Mouse (Mus musculus): ENCODE results near the gene Flii. TPM values are rescaled to one million over a fixed set of nuclear protein-coding genes. Genes with fewer than 3 reads are reported as not detected.

The Flii gene
- polyA plus RNA-seq, 1 experiment from 2014 or later = 75.4 TPM

DNA sequence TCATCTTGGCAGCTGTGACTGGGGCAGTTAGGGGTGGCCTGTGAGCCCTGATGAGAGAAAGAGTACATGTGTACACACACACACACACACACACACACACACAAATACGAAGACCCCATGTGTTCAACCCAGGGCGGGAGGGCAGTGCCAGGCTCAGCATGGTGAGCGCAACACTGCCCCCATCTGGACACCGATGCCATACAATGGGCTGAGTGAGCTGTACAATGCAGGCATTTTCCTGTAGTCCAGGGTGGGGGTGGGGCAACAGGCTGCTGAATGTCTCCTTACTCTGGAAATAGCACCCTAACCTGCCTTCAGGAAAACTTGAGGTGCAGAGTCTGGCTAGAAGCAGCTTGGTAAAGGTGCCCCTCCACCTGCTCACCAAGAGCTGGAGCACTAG lies 23.9 kb downstream of the Flii start:
- Histone ChIP-seq H3K4me1 (peaks cover 52% of the 10 kb centered on the region), H3K4me2 (no peak overlapping the region), H3K36me3 (peaks cover 55% of the 10 kb centered on the region), H3K9ac (no peak overlapping the region), H3K9me3 (no peaks in the 10 kb centered on the region), H3K27me3 (replicated peaks) (no peaks in the 10 kb centered on the region), H3K27ac (replicated peaks) (no peak overlapping the region), H3K4me3 (no peak overlapping the region)
- ATAC-seq (ENCODE audit: extremely low read depth, insufficient number of reproducible peaks, low FRiP score, low TSS enrichment) = no peak
- WGBS = 40% methylated on average over 4 of the region's 4 CpGs

DNA sequence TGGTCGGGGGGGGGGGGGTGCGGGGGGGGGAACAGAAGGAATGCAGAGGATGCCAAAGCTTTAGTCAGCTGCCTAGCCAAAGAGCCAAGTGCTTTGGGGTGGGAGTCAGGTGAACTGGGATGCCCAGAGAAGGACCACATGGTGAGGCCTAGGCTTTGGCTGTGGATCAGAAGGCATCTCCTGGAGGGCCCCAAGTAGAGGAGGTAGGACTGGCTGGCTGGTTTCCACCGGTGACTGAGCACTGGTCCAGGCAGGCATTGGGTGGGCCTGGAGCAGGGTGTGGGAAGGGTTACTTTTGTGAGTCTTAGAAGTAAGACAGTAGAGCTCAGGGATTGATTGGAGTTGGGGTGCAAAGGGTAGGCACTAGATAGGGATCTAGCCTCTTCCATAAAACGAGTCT lies 25.5 kb downstream of the Flii start:
- Histone ChIP-seq H3K27me3 (replicated peaks) (no peaks in the 10 kb centered on the region), H3K36me3 (peaks cover 40% of the 10 kb centered on the region), H3K9me3 (no peaks in the 10 kb centered on the region), H3K27ac (replicated peaks) (no peak overlapping the region), H3K4me2 (no peak overlapping the region), H3K4me3 (no peak overlapping the region), H3K9ac (no peak overlapping the region), H3K4me1 (peaks cover 41% of the 10 kb centered on the region)
- WGBS = 67% methylated on average over 4 of the region's 4 CpGs
- no peak for ATAC-seq (ENCODE audit: extremely low read depth, insufficient number of reproducible peaks, low FRiP score, low TSS enrichment)

DNA sequence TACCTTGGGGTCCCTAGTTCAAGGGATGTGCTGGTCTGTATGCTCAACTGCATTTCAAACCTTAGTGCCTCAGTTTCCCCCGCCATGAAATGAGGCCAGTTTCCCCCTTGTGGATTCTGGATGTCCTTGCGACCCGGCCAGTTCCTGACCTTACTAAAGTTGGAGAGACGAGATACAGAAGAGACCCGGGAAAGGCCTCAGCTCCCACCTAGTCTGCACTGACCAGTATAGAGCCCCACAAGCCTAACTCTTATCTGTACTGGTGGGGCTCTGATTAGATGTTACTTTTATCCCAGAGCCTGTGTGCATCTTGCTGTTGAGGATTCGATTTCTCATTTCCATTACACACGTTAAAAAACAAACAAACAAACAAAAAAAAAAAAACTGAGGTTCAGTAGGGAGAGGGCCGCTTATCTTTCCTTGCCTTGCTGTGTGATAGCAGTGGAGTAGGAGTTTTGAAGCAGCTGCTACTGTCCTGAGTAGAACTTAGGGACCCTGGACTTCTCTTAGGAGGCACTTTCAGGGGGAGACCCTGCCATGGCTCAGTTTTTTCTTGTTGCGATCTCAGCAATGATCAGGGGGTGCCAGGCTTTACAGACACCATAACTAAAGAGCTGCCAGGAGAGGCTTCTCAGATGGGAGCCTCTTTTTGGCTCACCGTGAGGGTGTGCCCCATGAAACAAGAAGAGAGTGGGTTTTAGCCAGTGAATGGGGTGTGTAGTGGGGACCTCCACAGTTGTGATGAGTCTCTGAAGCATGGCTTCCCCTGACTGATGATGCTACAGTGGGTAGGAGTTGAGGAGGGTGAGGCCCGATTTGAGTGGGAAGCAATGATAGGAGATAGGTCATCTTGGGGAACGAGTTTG lies 26.5 kb downstream of the Flii start:
- Histone ChIP-seq H3K27ac (replicated peaks) (peak overlapping the region; percentile 93), H3K27me3 (replicated peaks) (no peaks in the 10 kb centered on the region), H3K4me1 (peaks cover 41% of the 10 kb centered on the region), H3K9me3 (no peaks in the 10 kb centered on the region), H3K9ac (peak overlapping the region; percentile 97), H3K4me3 (peak overlapping the region; percentile 91), H3K4me2 (peak overlapping the region; percentile 93), H3K36me3 (peaks cover 29% of the 10 kb centered on the region)
- ATAC-seq (ENCODE audit: extremely low read depth, insufficient number of reproducible peaks, low FRiP score, low TSS enrichment) = no peak
- 24% methylated on average over 12 of the region's 12 CpGs for WGBS

DNA sequence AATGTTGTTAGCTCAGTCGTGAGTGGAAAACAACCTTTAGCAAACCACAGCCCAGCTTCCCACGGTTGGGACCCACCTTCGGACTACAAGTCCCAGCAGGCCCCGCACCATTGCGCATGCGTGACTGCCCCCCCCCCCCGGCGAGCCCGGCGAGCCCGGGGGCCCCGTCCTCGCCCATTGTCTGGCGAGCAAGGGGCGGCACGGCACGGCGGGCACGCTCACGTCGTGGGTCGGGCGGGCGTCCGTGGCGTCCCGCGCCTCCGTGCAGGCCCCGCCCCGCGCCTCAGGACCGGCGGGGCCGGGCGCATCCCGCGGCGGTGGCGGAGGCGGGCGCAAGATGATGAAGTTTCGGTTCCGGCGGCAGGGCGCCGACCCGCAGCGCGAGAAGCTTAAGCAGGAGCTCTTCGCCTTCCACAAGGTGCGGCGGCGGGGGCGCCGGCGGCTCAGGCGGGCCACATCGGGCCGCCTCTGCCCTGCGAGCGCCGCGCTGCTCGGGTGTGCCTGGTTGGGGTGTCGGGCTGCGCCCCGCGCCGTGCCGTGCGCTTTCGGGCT lies 27.5 kb downstream of the Flii start, which contains the start of gene Llgl1:
Llgl1 (plus strand) TSS at position 200 of the 552 bp plus-strand sequence.
- under 1% methylated on average over 63 of the region's 73 CpGs for whole genome bisulfite sequencing

DNA sequence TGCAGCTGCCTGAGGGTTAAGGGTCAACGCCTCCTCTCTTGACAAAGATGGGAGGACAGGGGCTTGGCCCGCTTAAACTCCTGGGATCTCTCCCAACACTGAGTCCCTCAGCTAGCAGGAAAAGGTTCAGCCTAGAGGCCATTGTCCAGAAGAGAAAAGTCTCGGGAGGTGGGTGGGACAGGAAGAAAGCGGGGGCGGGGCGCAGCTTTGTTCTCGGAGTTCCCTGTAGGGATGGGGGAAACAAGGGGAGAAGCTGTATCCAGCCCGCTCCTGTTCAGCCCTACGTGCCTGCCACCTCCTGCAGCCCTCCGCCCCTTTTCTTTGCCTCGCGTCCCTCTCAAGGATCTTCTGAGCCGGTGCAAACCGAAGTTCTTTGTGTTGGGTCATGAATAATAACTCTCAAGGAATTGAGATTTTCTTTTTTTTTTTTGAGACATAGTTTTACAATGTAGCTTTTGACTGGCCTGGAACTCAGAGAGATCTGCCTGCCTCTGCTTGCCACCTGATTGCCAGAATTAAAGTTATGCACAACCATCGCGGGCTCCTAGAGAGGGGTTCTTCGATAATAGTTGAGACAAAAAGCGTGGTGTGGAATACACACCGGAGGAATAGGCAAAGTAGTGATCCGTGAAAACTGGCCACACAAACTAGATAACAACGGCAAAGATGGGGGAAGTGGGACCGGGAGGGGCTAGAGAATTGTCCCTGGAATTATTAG lies 28.1 kb downstream of the Flii start:
- peaks cover 8% of the 10 kb centered on the region; the same call in 1 of the 2 replicates for H3K27me3 ChIP-seq (replicated peaks)
- H3K9ac ChIP-seq = peak overlapping the region; percentile 97
- WGBS = 3% methylated on average over 22 of the region's 22 CpGs
- H3K4me1 ChIP-seq = peaks cover 41% of the 10 kb centered on the region
- peak overlapping the region; percentile 91 for H3K4me3 ChIP-seq
- peak overlapping the region; percentile 93 for H3K27ac ChIP-seq (replicated peaks)
- H3K9me3 ChIP-seq = no peaks in the 10 kb centered on the region
- peaks cover 13% of the 10 kb centered on the region; the same call in 1 of the 2 replicates for H3K36me3 ChIP-seq
- peak; percentile 33 for ATAC-seq (ENCODE audit: extremely low read depth, insufficient number of reproducible peaks, low FRiP score, low TSS enrichment)
- H3K4me2 ChIP-seq = peak overlapping the region; percentile 93

More for the DNA sequence above, 27.5 kb downstream of the Flii start, which contains the start of gene Llgl1:
- H3K27ac ChIP-seq (replicated peaks) = peak within 1 kb of the TSS; percentile 93
- peaks cover 3% of the 10 kb centered on the region; the same call in 1 of the 2 replicates for H3K27me3 ChIP-seq (replicated peaks)
- peaks cover 20% of the 10 kb centered on the region for H3K36me3 ChIP-seq
- peak within 1 kb of the TSS; percentile 97 for H3K9ac ChIP-seq
- no peaks in the 10 kb centered on the region for H3K9me3 ChIP-seq
- peak; percentile 88 for ATAC-seq (ENCODE audit: extremely low read depth, insufficient number of reproducible peaks, low FRiP score, low TSS enrichment)
- peaks cover 41% of the 10 kb centered on the region for H3K4me1 ChIP-seq
- H3K4me3 ChIP-seq = peak within 1 kb of the TSS; percentile 91
- peak within 1 kb of the TSS; percentile 93 for H3K4me2 ChIP-seq

DNA sequence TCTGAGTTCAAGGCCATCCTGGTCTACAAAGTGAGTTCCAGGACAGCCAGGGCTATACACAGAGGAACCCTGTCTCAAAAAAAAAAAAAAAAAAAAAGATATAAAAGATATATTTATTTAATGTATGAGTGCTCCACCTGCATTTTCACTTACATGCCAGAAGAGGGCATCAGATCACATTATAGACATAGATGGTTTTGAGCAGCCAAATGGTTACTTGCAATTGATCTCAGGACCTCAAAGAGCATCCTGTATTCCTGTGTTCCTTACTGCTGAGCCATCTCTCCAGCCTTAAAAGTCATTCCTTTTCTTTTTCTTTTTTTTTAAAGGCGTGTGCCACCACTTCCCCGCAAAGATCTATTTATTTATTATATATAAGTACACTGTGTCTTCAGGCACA lies 29.5 kb downstream of the Flii start:
- H3K36me3 ChIP-seq = 0 out of 2 replicates have a peak, but pooled peaks cover 4% of the 10 kb centered on the region
- no peak overlapping the region for H3K4me3 ChIP-seq
- peaks cover 33% of the 10 kb centered on the region for H3K4me1 ChIP-seq
- no peaks in the 10 kb centered on the region for H3K9me3 ChIP-seq
- H3K9ac ChIP-seq = no peak overlapping the region
- H3K27ac ChIP-seq (replicated peaks) = no peak overlapping the region
- no peak for ATAC-seq (ENCODE audit: extremely low read depth, insufficient number of reproducible peaks, low FRiP score, low TSS enrichment)
- no peak overlapping the region for H3K4me2 ChIP-seq
- WGBS = 76% methylated on average over 2 of the region's 2 CpGs
- peaks cover 8% of the 10 kb centered on the region; the same call in 1 of the 2 replicates for H3K27me3 ChIP-seq (replicated peaks)

DNA sequence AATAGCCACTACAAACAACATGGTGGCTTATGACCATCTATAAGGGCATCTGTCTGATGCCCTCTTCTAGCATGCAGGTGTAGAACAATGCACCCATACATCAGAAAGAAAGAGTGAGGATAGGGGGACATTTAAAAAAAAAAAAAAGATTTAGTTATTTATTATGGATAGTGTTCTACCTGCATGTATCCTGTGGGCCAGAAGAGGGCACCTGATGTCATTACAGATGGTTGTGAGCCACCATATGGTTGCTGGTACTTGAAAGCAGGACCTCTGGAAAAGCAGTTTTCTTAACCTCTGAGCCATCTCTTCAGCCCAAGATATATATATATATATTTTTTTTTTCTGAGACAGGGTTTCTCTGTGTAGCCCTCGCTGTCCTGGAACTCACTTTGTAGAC lies 30.9 kb downstream of the Flii start:
- Histone ChIP-seq H3K4me1 (peaks cover 21% of the 10 kb centered on the region), H3K9ac (no peak overlapping the region), H3K4me3 (no peak overlapping the region), H3K27me3 (replicated peaks) (peaks cover 8% of the 10 kb centered on the region; the same call in 1 of the 2 replicates), H3K27ac (replicated peaks) (no peak overlapping the region), H3K4me2 (no peak overlapping the region), H3K9me3 (no peaks in the 10 kb centered on the region), H3K36me3 (no peaks in the 10 kb centered on the region)
- 65% methylated on average over 1 of the region's 1 CpGs for WGBS
- ATAC-seq (ENCODE audit: extremely low read depth, insufficient number of reproducible peaks, low FRiP score, low TSS enrichment) = no peak

Small RNA genes within 50 kb of the gene (microRNA-seq; reads per million reads assigned to microRNA genes)
- 2.9 reads per million, percentile 9 among the genes with 10 or more reads in this experiment for gene Mir5100

Other genes starting within 250 kb of the Flii start
- 32.1 and 35.8 TPM in 2 replicates for gene Alkbh5, start 190.9 kb downstream of the Flii start, polyA plus RNA-seq (2015; fragmentation: Nextera tagmentation; extraction: Ambion mirVana)
- 34.0 and 34.1 TPM in 2 replicates for gene Llgl1, start 27.5 kb downstream of the Flii start, polyA plus RNA-seq (2015; fragmentation: Nextera tagmentation; extraction: Ambion mirVana)
- 17.4 and 17.7 TPM in 2 replicates for gene Mief2, start 1.1 kb upstream of the Flii start, polyA plus RNA-seq (2015; fragmentation: Nextera tagmentation; extraction: Ambion mirVana)
- gene Top3a, start 50.1 kb upstream of the Flii start, polyA plus RNA-seq (2015; fragmentation: Nextera tagmentation; extraction: Ambion mirVana) = 9.7 and 11.0 TPM in 2 replicates
- 3.7 and 3.9 TPM in 2 replicates for gene Smcr8, start 50.3 kb upstream of the Flii start, polyA plus RNA-seq (2015; fragmentation: Nextera tagmentation; extraction: Ambion mirVana)
- 40.4 and 42.8 TPM in 2 replicates for gene Shmt1, start 84.5 kb upstream of the Flii start, polyA plus RNA-seq (2015; fragmentation: Nextera tagmentation; extraction: Ambion mirVana)
- gene Dhrs7b, start 103.4 kb upstream of the Flii start, polyA plus RNA-seq (2015; fragmentation: Nextera tagmentation; extraction: Ambion mirVana) = 30.9 and 35.9 TPM in 2 replicates
- gene Tmem11, start 152.0 kb upstream of the Flii start, polyA plus RNA-seq (2015; fragmentation: Nextera tagmentation; extraction: Ambion mirVana) = 60.6 and 68.6 TPM in 2 replicates
- 19.8 and 23.4 TPM in 2 replicates for gene Natd1, start 187.5 kb upstream of the Flii start, polyA plus RNA-seq (2015; fragmentation: Nextera tagmentation; extraction: Ambion mirVana)
- gene Map2k3, start 204.8 kb upstream of the Flii start, polyA plus RNA-seq (2015; fragmentation: Nextera tagmentation; extraction: Ambion mirVana) = 73.6 and 78.1 TPM in 2 replicates